Mouse (Mus musculus) bone marrow macrophage, adult 2 months (primary cell): Measurements from ENCODE around the gene Zbtb48.

ENCODE experiments used
- CTCF ChIP-seq: IDR thresholded peaks from 2 replicates; pipeline ENCODE4 v1.5.1; 2012; ENCODE audit warnings: low read depth, mild to moderate bottlenecking, low read length, moderate library complexity
- POLR2A ChIP-seq: IDR thresholded peaks from 2 replicates; pipeline ENCODE4 v1.6.1; 2012; ENCODE audit warnings: mild to moderate bottlenecking, low read depth, low read length, borderline replicate concordance

- TF ChIP-seq POLR2A, result no peak
- TF ChIP-seq CTCF, result no peak
Measured at GRCm38 (mm10) chr4:152010707-152011134, 16.8 kb downstream of the Zbtb48 start.
